Mouse (Mus musculus) lung, postnatal 25 days (tissue): ENCODE data around the gene Tat.

Source experiments
- DNase-seq: peaks from one replicate; pipeline ENCODE4 v3.0.0; 2022; ENCODE audit warnings: low spot score

The Tat gene

DNA sequence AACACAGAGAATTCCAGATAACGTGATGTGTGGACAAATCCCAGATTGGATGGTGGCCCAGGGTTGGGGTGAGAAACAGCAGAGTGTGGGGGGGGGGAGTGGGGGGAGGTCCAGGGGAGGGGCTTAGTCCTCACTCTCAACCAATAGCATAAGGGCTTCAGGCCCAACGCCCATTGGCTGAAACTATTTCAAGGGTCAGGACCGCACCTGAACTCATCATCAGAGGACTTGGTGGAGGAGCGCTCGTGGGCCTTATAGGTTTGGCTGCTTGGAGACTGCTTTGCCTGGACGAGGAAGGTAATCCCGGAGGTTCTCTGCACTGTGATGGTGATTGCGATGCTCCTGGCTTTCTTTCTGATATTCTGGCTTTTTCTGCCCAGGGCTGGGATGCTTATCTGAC lies at the start of gene Tat:
Gene Tat (plus strand): TSS at position 214 of the 400 bp plus-strand sequence.
- no peak for DNase-seq

DNA sequence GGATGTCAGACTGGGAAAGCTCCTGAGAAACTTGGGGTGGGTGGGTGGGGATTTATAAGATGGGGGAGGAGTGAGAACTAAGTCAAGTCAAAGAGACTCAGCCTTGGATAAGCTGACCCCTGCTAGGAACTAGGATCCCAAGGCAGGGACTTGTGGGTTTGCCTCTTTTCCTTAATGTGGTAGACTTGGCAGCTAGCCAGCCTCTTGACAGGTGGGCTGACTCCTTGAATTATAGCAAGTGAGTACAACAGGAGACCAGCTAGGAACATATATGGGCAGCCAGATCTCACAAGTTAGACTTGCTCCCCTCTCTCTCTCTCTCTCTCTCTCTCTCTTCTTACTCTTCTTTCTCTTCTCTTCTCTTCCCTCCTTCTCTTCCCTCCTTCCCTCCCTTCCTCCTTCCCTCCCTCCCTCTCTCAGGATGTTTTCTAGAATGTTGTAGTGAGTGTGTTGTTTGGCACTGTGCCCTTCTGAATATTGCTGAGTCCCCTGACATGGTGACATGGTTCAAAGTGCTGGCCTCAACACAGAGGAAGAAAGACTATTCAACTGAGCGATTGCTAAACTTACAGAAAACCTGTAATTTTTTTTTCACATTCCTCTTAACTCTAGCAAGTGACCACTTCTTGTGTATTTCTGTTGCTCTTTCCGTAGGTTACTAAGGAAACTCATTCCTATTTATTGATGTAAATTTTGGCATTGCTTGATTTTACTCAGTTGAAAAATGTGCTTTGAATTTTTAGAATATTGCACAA lies 48.5 kb upstream of the Tat start:
- no peak for DNase-seq

DNA sequence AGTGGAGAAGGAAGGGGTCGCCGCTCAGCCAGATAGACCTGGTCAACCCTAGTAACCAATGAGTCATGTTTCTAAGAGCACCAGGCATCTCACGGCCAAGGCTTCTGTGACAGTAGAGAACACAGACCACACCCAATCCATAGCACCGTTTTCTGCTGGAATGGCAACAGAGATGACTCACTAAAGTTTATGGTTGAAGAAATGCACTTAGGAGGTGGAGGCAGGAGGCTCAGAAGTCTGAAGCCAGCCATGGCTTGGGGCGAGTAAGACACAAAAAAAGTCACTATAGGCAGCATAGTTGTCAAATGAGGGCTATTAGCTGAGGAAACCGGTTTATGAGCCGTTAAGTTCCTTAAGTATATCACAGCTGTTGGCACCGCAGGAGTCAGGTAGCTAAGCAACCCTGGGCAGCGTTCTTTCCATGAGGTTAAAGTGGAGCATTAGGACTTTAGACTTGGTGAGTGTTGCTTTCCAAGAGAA lies 45.0 kb upstream of the Tat start:
- DNase-seq = no peak

DNA sequence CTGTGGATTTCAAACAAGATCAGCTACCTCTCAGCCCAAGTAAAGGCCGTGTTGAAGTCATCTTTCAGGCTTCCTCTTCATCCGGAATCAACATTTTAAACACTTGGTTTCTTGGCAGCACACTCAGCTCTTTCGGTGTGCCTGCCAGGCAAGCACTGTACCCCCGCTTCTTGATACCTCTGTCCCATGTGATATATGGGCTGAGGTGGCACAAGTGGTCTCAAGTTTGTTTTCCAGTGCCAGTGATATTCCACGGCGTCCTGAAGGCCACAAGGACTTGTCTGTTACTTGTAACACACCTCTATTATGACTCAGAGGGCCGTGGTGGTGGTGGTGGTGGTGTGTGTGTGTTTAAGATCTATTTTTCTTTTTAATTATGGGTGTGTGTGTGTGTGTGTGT lies 44.5 kb upstream of the Tat start:
- DNase-seq = no peak

DNA sequence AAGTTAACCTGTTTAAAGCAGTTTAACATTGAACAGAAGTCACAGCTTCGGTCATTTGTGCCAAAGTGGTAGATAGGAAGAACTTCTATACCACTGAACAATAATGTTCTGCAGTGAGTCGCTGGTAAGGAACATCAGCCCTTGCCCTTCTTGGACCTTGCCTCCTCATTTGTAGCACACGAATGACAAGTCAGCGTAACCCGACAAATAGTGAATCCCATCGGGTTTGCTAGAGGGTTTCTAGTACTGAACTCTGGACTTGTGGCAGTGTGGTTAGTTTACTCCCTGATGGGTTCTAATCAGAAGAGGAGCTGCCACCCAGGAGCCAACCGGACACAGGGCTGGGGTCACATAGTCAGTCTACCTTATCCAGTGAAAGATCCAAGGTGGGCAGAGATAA lies 44.0 kb upstream of the Tat start:
- no peak for DNase-seq

DNA sequence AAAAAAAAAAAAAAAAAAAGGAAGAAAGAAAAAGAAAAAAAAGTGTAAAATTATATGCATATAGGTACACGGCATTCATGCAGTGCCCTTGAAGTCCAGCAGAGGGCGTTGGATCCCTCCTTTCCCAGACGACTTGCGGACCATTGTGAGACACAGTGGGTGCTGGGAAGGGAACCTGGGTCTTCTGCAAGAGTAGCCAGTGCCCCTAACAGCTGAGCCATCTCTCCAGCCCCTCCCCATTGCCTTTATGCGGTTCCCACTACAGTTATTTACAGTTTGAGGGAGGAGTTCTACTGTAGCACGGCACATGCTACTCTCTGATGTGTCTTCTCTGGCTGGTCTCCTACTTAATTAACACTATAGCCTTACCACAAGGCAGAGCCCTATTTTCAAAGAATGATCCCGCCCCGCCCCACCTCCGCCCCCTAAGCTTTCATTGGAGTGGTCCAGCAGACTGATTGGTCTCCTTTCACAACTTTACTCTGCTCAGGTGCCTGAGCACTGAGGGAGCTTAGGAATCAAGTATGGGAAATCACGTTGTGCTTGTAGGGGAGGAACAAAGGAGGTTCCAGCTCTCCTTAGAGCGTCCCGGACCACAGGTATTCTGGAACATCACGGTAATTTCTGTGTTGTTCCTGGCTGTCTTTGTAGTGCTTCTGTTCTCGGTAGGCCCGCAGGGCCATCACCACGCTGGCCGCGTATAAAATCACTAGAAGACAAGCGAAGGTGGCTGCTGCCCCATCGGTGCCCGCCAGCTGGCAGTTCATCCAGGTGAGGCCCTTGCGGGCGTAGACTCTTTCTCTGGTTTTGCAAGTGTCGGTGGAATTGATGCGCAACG lies 42.6 kb upstream of the Tat start:
- peak; percentile 38 for DNase-seq

DNA sequence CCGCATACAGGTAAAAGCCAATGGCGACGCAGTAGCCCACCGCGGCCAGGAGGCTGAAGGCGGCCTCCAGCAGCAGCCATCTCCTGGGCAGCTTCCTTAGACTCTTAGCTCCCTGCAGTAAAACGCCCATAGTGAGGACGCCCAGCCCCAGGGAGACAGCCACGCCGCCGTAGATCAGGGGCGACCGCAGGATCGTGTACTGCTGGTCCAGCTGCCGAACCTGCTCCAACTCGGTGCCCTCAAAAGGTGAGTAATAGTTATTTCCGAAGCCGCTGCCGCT lies 42.0 kb upstream of the Tat start:
- DNase-seq = no peak

DNA sequence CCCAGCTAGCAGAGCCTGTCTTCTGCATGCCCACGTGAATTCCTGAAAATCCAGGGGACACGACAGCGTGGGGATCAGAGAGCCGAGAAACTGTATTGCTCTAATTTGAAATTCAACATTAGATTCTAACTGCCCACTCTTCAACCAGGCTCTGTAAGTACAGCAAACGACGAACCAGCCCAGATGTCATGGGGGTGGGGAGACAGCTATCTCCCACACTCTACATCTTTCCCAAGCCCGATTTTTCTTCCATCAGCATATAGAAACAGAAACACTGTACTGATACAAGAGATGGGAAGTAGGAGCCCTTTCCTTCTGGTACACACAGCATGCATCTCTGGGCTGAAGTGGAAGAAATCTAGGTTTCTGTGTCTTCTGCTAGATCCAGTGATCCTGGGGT lies 38.1 kb upstream of the Tat start:
- no peak for DNase-seq

DNA sequence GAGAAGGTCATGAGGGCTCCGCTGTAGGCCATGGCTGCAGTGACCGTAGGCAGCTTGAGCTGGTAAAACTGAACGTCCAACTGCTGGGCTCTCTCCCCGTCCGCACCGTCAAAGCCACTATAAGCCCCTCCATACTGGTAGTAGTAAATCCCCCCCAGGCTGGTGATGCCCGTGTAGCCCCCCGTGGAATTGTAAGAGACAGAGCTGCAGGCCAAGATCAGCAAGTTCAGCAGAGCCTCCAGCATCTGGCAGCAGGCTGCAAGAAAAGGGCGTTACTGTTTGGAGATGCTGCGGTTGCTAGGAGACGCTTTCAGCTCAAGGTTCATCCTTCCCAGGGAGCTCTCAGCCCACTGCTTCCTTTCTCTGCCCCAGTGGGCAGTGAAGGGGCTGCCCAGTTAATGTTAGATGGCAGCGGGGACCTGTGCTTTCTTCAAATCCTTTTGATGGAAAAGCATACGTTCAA lies 35.7 kb upstream of the Tat start:
- DNase-seq = no peak

DNA sequence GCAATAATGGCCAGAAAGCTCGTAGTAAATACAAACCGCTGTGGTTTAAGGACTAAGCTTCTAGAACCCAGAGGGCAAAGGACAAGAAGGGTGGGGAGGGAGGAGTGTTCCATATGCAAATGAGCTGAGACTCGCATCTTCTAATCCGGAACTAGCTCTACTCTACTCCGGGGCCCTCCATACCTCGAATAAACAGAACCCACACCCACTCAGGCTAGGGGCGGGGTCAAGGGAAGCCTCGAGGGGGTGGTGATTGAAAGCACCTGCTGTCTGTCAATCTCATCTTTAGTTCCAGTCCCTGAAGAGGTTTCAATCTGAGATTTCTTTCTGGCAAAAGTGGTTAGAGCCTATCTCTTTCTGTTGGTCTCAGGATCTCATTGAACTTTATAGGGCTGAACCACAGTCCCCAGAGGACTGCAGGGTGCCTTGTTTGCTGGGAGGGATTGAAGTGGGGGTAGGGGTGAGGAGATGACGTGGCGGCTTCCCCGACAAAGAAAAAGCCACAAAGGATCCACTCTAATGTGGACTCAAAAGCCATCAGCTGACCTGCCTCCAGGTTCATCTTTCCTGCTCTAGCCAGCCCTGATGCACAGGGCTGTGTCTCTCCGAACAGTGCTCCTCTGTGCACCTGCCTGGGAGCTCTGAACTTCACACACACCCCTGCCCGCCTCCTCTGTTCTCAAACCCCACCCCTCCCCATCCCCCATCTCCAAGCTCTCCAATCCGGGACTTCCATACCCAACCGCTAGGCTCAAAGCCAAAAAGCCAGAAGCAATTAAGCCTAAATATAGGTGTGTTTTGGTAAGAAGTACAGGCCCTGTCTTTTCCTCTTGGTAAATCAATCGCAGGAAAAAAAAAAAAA lies 32.8 kb upstream of the Tat start:
- DNase-seq = peak; percentile 31

DNA sequence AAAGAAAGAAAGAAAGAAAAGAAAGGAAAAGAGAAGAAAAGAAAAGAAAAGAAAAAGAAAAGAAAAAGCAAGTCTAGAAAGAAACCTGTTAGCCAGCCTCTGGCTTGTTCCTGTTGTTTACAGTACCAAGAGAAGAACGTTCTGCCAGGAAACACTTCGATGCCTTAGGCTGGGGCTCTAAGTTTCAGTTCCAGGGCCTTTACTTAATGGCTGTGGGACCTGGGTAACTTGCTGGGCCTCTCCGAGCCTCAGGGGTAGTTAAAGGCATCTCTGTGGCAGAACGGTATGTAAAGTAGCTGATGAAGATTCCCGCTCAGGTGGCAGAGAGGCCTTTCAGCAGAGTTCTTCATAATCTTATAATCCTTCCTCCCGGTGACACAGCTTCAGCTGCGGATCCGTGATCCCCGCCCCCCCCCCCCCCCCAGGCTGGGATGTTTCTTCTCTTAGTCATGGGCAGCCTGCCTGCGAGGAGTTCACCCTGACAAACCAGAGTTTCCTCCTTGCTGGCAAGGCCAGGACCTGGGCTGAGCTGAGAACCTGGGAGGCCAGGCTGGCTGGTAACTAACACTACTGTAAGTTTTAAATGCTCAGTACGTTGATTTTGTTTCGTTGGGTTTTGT lies 32.1 kb upstream of the Tat start:
- peak; percentile 35 for DNase-seq

DNA sequence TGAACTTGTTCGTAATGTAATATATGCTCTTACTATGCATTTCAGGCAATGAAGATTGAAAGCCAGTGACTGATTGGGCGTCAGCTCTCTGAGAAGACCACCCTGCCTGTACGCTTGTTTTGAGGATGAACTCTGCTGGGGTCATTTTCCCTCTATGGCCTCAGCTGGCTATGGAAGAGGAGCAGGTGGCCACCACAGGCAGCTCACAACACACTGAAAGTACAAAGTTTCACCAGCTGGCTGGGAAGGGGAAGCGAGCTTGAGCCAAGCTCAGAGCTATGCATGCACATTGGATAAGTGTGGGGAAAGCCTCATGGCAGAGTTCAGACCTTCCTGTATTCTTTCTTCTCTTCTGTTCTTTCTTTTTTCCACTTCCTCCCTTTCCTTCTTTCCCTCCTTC lies 31.1 kb upstream of the Tat start:
- no peak for DNase-seq

DNA sequence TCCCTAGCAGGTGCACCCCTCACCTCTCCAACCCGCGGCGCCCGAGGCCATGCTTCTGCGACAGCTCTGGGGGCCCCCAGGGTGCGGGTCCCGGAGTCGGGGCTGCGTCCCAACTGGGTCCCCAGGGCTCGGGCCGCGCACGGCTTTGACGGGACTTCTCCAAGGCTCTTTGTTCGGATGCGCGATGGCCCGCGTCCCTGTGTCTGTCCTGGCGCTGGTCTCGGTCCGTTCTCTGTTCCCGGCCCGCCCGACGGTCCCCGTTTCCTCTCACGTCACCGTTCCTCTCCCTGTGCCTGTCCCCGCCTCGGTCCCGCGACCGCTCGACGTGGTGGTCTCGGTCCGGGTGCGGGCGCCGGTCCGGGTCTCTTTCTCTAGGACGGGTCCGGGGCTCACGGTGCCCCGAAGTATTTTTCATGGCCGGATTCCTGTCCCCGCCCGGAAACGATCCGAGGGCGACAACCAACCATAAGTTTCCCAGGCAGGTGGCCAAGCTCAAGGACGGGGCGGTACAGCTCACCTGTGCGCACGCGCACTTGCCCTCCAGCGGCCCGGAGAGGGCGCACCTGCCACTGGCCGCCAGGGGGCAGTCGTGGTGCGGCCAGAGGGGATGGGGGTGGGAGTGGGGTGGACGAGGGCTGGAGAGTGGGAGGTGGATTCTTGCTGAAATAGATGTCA lies 28.4 kb upstream of the Tat start, which contains the start of gene Marveld3:
Gene Marveld3 (minus strand): TSS at position 511 of the 675 bp plus-strand sequence.
- peak; percentile 83 for DNase-seq

DNA sequence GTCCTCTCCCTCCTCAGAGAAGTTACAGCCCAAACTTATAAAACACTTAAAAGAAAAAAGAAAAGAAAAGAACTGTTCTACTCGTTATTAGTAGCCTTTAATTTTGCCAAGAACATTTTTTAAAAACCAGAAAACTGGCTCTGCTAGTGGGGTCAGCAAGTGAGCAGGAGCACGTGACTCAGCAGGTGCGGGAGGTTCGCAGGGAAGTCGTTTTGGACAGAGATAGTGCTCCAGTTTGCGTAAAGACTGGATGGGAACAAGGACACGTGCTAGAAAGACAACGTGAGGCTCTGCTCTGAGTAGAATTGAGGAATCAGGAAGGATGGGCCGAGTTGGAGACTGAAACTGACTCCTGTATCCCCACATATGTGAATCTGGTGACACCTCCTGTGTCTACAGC lies 27.3 kb upstream of the Tat start:
- no peak for DNase-seq

DNA sequence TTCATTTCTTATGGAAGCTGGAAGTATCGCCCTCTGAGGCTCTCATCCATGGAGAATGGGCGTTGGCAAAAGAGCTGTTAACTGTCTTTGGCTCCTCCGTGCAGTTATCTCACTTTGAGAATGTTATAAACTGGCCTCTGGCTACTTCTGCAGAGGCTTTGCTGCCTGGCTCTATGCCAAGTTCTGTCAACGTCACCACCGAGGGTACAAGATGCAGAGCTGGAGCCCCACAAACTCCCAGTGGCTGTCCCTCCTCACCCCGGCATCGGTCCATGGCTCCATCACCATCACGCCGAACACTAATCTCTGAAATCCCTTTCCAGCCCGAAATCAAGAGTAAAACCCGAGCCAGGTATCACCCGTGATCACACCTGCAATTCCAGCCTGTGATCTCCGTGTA lies 26.8 kb upstream of the Tat start:
- no peak for DNase-seq

DNA sequence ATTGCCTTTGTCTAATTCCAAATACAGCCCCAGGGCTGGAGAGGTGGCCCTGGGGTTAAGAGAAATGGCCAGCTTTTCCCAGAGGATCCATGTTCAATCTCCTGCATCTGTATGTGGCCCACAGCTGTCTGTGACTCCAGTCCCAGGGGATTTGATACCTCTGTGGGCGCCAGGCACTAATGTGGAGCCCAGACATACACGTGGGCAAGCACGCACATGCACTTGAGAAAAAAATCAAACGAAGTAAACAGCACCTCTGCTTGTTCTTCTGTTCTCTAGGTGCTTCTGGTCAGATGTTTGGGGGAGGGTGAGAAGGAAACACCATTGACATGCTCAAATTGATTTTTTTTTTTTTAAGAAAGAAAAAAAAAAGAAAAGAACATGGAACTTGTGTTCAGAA lies 26.1 kb upstream of the Tat start:
- DNase-seq = no peak

DNA sequence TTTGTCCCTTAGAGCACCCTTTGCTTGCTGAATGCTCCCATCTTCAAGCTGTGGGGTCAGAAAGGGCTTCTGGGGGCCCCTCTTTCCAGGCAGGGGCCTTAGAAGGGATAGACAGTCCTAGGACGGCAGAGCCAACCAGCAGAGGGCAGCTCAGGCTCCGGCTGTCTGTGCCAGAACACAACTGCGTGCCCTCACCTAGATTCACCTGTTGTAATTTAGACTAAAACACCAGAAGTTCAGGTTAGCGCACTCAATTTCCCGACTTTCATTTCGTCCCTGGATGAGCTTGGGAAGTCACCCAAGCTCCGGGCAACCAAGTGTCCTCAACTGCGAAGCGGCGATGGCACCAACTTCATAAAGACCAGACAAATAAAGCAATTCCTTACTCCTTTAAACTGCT lies 21.4 kb upstream of the Tat start:
- DNase-seq = no peak

DNA sequence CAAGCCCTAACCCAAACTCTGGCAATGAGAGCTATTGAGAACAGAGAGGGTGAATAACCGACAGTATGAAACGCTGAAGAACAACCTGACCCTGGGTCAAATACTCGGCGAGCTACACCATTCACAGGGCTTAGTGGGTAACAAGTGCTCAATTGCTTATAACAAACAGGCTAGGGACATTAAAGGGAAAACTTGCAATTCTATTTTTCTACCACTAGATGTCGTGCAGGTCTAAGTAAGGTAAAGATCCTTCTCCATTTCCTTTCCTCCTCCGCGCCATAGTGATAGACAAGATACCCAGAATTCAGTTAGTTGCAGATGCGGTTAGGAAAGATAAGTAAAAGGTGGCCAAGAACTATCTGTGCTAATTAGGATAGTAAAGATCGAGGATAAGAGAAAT lies 19.9 kb upstream of the Tat start:
- DNase-seq = peak; percentile 33

DNA sequence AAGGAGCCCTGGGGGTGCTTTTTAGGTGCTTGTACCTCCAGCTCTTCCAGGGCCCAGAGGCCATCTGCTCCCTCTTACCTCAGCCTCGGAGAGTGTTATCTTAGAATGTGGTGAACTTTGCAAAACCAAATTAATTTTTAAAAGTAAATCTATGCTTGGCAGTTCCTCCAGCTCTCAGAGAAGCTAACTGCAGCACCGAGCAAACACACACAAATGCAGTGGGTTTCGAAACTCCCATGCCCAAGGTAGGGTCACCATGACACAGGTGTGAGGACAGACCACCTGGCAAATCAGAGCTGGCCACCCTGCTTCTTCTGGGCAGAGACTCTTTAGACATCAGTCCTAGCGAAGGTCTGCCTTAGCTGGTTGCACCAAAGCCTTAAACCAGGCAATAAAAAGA lies 17.3 kb upstream of the Tat start:
- DNase-seq = no peak

DNA sequence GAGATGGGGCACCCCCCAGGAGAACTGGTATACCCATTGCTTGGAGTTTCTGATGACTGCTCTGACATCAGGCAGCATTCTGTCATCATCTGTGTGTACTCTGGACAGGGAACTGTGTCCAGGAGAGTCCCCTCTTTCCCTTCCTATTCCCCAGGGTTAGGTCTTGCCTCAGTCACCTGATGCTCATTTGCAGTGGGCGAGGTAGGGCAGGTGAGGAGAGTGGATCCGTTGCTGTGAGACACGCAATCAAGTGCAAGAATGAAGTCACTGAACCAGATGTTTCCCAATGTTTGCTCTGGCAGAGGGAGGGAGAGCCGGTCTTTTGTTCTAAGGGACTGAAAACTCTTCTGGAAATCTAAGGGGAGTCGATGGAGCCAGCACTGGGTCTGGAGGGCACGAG lies 10.9 kb upstream of the Tat start:
- no peak for DNase-seq

DNA sequence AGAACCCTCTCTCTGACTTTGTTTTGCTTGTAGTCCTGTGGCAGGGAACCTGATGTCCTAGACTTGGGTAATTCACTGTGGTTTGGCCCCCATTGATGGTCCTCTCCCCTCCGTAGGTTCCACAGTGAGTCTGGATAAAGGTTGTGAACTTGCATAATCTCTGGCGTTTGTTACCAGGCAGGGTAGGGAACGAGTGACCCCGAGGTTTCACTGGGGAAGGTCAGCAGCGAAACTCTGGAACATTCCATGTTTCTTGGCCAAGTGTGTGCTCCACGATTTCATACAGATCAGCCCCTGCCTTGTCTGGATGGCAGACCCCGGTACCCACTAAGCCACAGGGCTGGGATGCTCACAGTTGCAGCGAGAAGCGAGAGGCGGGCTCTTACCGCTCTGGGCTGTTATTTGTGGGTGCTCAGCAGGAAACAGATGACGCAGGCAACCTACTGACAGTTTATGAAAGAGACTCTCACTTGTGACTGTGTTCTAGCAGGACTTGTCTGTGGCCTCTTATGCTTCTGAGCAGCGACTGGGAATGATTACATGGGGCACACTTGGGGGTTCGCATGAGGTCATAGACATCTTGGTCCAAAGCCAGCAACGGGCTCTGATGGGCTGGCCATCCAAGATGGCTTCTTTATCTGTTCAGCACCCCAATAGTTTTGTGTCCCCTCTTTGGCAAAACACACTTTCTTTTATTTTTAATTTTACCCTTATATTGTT lies 7.7 kb upstream of the Tat start:
- no peak for DNase-seq
